Mouse (Mus musculus): Measurements from ENCODE around the gene Zfp990. TPM values are rescaled to one million over a fixed set of nuclear protein-coding genes. Genes with fewer than 3 reads are reported as not detected.
"Not testable (repeated sequence)": the region's sequence is repeated elsewhere in the genome, so short reads cannot be mapped to it uniquely, and the experiment has no call there.

The Zfp990 gene
- polyA plus RNA-seq, 1 experiment from 2014 or later, result 0.15 TPM

DNA sequence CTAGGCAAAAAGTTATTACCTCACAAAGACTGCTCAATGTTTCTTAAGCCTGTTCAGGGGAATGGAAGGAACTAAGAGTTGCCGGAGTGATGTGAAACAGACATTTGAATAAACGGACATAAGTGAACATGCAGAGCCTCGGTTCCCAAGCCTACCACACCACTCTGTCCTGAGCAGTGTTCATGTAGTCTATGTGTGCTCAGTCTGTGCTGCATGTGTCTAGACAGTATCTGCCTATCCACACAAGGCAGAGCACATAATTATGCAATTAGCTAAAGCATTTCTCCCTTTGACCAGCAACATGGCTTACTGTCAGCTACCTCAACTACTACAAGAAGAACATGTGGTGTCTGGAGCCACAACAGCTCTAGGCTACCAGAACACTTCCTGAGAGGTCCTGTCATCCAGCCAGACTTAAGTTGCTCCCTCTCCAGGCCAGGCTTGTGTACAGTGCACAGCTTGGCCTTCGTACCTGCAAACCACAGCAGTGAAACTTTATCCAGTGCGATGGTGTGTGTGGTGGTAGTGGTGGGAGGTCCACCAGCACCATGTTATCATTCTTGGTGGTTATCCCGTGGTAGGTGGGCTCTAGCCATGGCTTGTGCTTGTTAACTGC lies 35.3 kb downstream of the Zfp990 start:
- not testable (repeated sequence) for H3K4me3 ChIP-seq (replicated peaks); H3K36me3 ChIP-seq; H3K4me2 ChIP-seq; ATAC-seq (ENCODE audit: low FRiP score); H3K4me1 ChIP-seq; H3K9ac ChIP-seq (replicated peaks); H3K27me3 ChIP-seq (replicated peaks); H3K27ac ChIP-seq (replicated peaks)
- 74% methylated on average over 6 of the region's 6 CpGs for WGBS
- H3K9me3 ChIP-seq (replicated peaks), result peaks cover 24% of the 10 kb centered on the region

GRCm38 (mm10) chr4:145546477-145546876 lies 35.9 kb downstream of the Zfp990 start:
- not testable (repeated sequence) for H3K27ac ChIP-seq (replicated peaks); ATAC-seq (ENCODE audit: low FRiP score); H3K27me3 ChIP-seq (replicated peaks); H3K36me3 ChIP-seq; H3K4me1 ChIP-seq; H3K4me3 ChIP-seq (replicated peaks); H3K4me2 ChIP-seq; H3K9ac ChIP-seq (replicated peaks)
- WGBS, result 93% methylated on average over 3 of the region's 3 CpGs
- peaks cover 21% of the 10 kb centered on the region for H3K9me3 ChIP-seq (replicated peaks)

- Histone ChIP-seq H3K4me3 (replicated peaks) (no peak overlapping the region), H3K4me1 (no peaks in the 10 kb centered on the region), H3K4me2 (no peak overlapping the region), H3K9ac (replicated peaks) (no peak overlapping the region), H3K27ac (replicated peaks) (no peak overlapping the region), H3K9me3 (replicated peaks) (peaks cover 34% of the 10 kb centered on the region), H3K27me3 (replicated peaks) (no peaks in the 10 kb centered on the region), H3K36me3 (no peaks in the 10 kb centered on the region)
- WGBS, result 84% methylated on average over 1 of the region's 1 CpGs
- no peak for ATAC-seq (ENCODE audit: low FRiP score)
These were observed 46.1 kb downstream of the Zfp990 start for GRCm38 (mm10) chr4:145556680-145557079.

GRCm38 (mm10) chr4:145559505-145560099 lies 49.0 kb downstream of the Zfp990 start:
- no peaks in the 10 kb centered on the region for H3K4me1 ChIP-seq
- H3K27ac ChIP-seq (replicated peaks), result no peak overlapping the region
- WGBS, result 42% methylated on average over 3 of the region's 3 CpGs
- no peak overlapping the region for H3K4me3 ChIP-seq (replicated peaks)
- peaks cover 29% of the 10 kb centered on the region; the same call in 1 of the 2 replicates for H3K9me3 ChIP-seq (replicated peaks)
- H3K9ac ChIP-seq (replicated peaks), result no peak overlapping the region
- H3K4me2 ChIP-seq, result no peak overlapping the region
- ATAC-seq (ENCODE audit: low FRiP score), result no peak
- no peaks in the 10 kb centered on the region for H3K36me3 ChIP-seq
- no peaks in the 10 kb centered on the region for H3K27me3 ChIP-seq (replicated peaks)

- Histone ChIP-seq H3K27ac (replicated peaks) (no peak overlapping the region), H3K4me1 (no peaks in the 10 kb centered on the region), H3K27me3 (replicated peaks) (no peaks in the 10 kb centered on the region), H3K4me2 (no peak overlapping the region), H3K9me3 (replicated peaks) (peaks cover 24% of the 10 kb centered on the region), H3K36me3 (no peaks in the 10 kb centered on the region), H3K4me3 (replicated peaks) (no peak overlapping the region), H3K9ac (replicated peaks) (no peak overlapping the region)
- WGBS, result 67% methylated on average over 3 of the region's 3 CpGs
- no peak for ATAC-seq (ENCODE audit: low FRiP score)
These were observed 53.7 kb downstream of the Zfp990 start for GRCm38 (mm10) chr4:145564111-145564821.

- not testable (repeated sequence) for H3K27ac ChIP-seq (replicated peaks); H3K4me1 ChIP-seq; H3K27me3 ChIP-seq (replicated peaks); H3K4me2 ChIP-seq; H3K4me3 ChIP-seq (replicated peaks); ATAC-seq (ENCODE audit: low FRiP score); H3K36me3 ChIP-seq; H3K9ac ChIP-seq (replicated peaks)
- H3K9me3 ChIP-seq (replicated peaks), result peaks cover 13% of the 10 kb centered on the region
- 90% methylated on average over 8 of the region's 10 CpGs for WGBS
These were observed 59.9 kb downstream of the Zfp990 start for GRCm38 (mm10) chr4:145570461-145570860.

DNA sequence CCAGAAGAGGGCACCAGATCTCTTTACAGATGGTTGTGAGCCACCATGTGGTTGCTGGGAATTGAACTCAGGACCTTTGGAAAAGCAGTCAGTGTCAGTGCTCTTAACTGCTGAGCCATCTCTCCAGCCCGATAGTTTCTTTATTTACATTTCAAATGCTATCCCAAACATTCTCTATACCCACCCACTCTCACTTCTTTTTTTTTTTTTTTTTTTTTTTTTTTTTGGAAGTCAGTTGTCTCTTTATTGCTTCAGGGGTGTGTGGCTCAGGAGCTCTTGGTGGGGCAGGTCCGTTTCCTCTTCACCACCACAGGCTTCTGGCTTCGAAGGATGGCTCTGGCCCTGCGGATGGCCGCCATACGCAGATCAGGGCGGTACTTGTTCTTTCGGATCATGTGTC lies 66.1 kb downstream of the Zfp990 start:
- 92% methylated on average over 8 of the region's 8 CpGs for WGBS

DNA sequence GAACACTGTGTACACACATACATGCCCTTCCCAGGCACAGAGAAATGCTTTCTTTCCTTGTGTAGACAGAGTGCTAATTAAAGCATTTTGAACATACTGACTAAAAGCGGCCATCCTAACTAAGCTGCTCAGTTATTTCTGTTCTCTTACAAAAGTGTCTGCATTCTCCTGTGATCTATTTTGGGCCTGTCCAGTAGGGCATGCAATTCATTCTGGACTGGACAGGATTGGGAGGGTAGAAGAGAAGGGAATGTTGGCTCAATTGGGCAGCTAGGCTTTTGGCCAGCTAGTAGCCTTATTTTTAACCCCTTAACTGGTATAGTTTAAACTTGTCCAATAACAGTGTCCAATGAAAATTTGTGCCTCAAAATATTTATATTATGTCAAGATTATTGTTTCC lies 69.8 kb downstream of the Zfp990 start:
- not testable (repeated sequence) for H3K4me1 ChIP-seq; H3K27ac ChIP-seq (replicated peaks); H3K4me3 ChIP-seq (replicated peaks); H3K9ac ChIP-seq (replicated peaks); H3K36me3 ChIP-seq; H3K4me2 ChIP-seq; ATAC-seq (ENCODE audit: low FRiP score); H3K27me3 ChIP-seq (replicated peaks); H3K9me3 ChIP-seq (replicated peaks)
- 91% methylated on average over 1 of the region's 1 CpGs for WGBS

More for the DNA sequence above, 66.1 kb downstream of the Zfp990 start:
- H3K4me1 ChIP-seq; ATAC-seq (ENCODE audit: low FRiP score); H3K4me3 ChIP-seq (replicated peaks); H3K4me2 ChIP-seq; H3K9ac ChIP-seq (replicated peaks); H3K36me3 ChIP-seq; H3K27me3 ChIP-seq (replicated peaks); H3K27ac ChIP-seq (replicated peaks): not testable (repeated sequence)
- peaks cover 13% of the 10 kb centered on the region; the same call in 1 of the 2 replicates for H3K9me3 ChIP-seq (replicated peaks)

DNA sequence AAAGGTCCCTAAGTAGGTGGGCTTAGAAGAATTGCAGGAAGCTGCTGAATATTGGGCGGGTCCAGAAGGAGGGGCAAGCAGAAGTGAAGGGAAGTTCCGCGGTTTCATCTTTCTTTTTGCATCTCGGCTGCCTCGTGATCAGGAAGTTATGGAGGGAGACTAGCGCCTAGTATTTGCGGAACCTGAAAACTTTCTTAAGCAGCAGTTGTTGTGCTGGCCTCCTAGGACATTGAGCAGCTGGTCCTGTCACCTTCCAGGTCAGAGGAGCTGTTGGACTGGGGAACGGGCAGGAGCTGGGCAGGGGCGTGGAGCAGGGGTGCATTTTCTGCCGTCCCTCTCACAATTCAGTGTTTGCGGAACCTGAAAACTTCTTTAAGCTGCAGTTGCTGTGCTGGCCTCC lies 74.5 kb downstream of the Zfp990 start, which contains the start of gene Gm13212:
TSS of gene Gm13212 (plus strand) at position 89 of the 400 bp plus-strand sequence.
- not testable (repeated sequence) for H3K9ac ChIP-seq (replicated peaks); H3K9me3 ChIP-seq (replicated peaks); H3K27ac ChIP-seq (replicated peaks); H3K27me3 ChIP-seq (replicated peaks); H3K4me3 ChIP-seq (replicated peaks); H3K36me3 ChIP-seq; H3K4me1 ChIP-seq; ATAC-seq (ENCODE audit: low FRiP score)
- 28% methylated on average over 11 of the region's 11 CpGs for WGBS
- H3K4me2 ChIP-seq, result peak within 1 kb of the TSS; percentile 26; the same call in 1 of the 2 replicates

GRCm38 (mm10) chr4:145586046-145586445 lies 75.5 kb downstream of the Zfp990 start:
- H3K27me3 ChIP-seq (replicated peaks); H3K27ac ChIP-seq (replicated peaks); H3K4me2 ChIP-seq; H3K36me3 ChIP-seq; ATAC-seq (ENCODE audit: low FRiP score); H3K9ac ChIP-seq (replicated peaks); H3K4me1 ChIP-seq; H3K9me3 ChIP-seq (replicated peaks); H3K4me3 ChIP-seq (replicated peaks): not testable (repeated sequence)
- 76% methylated on average over 2 of the region's 2 CpGs for WGBS

All from neural tube, embryonic 15.5 days (tissue).